Mouse (Mus musculus) olfactory bulb, adult 2 months (tissue): ENCODE measurements around the gene Pcbd2. TPM values are rescaled to one million over a fixed set of nuclear protein-coding genes. Genes with fewer than 3 reads are reported as not detected.

Experiments
- H3K27ac ChIP-seq: fragments of 200-500 bp; 2 replicates; pipeline ENCODE4 v1.5.1; 2012; ENCODE audit warnings: low read depth, low read length; ENCODE audit not compliant: insufficient read depth
- H3K4me1 ChIP-seq: fragments of 200-500 bp; 2 replicates; pipeline ENCODE4 v1.6.1; 2012; ENCODE audit warnings: low read length; ENCODE audit not compliant: control insufficient read depth, insufficient read depth
- H3K4me3 ChIP-seq: fragments of 200-500 bp; 2 replicates; pipeline ENCODE4 v1.5.1; 2012; ENCODE audit warnings: mild to moderate bottlenecking, low read depth, low read length, moderate library complexity; ENCODE audit not compliant: insufficient read depth
- CTCF ChIP-seq: fragments of 200-500 bp; IDR thresholded peaks from 2 replicates; pipeline ENCODE4 v1.5.1; 2012; ENCODE audit warnings: low read depth, mild to moderate bottlenecking, low read length, moderate library complexity; ENCODE audit not compliant: insufficient read depth
- POLR2A ChIP-seq: fragments of 200-500 bp; IDR thresholded peaks from 2 replicates; pipeline ENCODE4 v1.6.1; 2012; ENCODE audit warnings: mild to moderate bottlenecking, low read depth, low read length, moderate library complexity; ENCODE audit not compliant: insufficient read depth
- WGBS: fragments of 180-500 bp; shearing (Covaris S2); methylation state at CpG from one replicate; pipeline ENCODE4 v1.1.7; 2018; 5-methylcytosine and 5-hydroxymethylcytosine counted together
- polyA plus RNA-seq: library from polyadenylated mRNA; stranded (reverse); fragments of >200 nt; gene quantifications from 2 replicates; pipeline ENCODE4 v1.2.4, GENCODE M21; 2012; ENCODE audit warnings: low replicate concordance; ENCODE audit not compliant: missing spikeins, insufficient read depth, insufficient read length

Pcbd2 gene
- polyA plus RNA-seq, 1 experiment: not detected

- H3K4me3 ChIP-seq: no peak overlapping the region
- no peak for TF ChIP-seq POLR2A
- no peak for TF ChIP-seq CTCF
- H3K27ac ChIP-seq: no peak overlapping the region
- no peaks in the 10 kb centered on the region for H3K4me1 ChIP-seq
- WGBS: 76% methylated on average over 4 of the region's 4 CpGs
Measured at GRCm38 (mm10) chr13:55704301-55704700, 22.9 kb upstream of the Pcbd2 start.

- H3K4me1 ChIP-seq: peaks cover 14% of the 10 kb centered on the region
- no peak overlapping the region for H3K4me3 ChIP-seq
- TF ChIP-seq CTCF (no peak), POLR2A (no peak)
- 91% methylated on average over 3 of the region's 3 CpGs for WGBS
- no peak overlapping the region for H3K27ac ChIP-seq
Measured at GRCm38 (mm10) chr13:55712846-55713245, 14.3 kb upstream of the Pcbd2 start.

- TF ChIP-seq POLR2A (peak; percentile 82; the same call in 1 of the 2 replicates), CTCF (no peak)
- peak within 1 kb of the TSS; percentile 85 for H3K4me3 ChIP-seq
- peak within 1 kb of the TSS; percentile 94 for H3K27ac ChIP-seq
- under 1% methylated on average over 63 of the region's 63 CpGs for WGBS
- H3K4me1 ChIP-seq: peaks cover 16% of the 10 kb centered on the region
Measured at GRCm38 (mm10) chr13:55714501-55715166, 12.5 kb upstream of the Pcbd2 start, which contains the start of gene Txndc15. Gene Txndc15 (plus strand): TSS chr13:55714650.

DNA sequence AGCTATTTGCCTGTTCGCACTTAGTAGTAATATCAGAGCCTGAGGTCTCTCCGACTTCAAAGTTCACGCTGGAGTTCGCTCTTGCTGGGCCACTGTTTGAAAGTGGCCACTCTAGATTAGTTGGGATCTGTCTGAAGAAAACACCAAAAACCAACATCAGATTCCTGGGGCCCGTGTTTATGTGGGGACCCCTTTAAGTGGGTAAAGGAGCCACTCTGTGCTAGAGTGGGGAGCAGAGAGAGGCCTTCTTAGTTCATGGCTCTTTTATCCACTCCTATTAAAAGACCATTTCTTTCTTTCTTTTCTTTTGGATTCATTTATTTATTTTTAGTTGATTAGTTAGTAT, 12.0 kb upstream of the Pcbd2 start:
- peak overlapping the region; percentile 94 for H3K27ac ChIP-seq
- H3K4me3 ChIP-seq: peak overlapping the region; percentile 85
- WGBS: 2% methylated on average over 5 of the region's 5 CpGs
- TF ChIP-seq POLR2A (no peak), CTCF (no peak)
- peaks cover 16% of the 10 kb centered on the region for H3K4me1 ChIP-seq

DNA sequence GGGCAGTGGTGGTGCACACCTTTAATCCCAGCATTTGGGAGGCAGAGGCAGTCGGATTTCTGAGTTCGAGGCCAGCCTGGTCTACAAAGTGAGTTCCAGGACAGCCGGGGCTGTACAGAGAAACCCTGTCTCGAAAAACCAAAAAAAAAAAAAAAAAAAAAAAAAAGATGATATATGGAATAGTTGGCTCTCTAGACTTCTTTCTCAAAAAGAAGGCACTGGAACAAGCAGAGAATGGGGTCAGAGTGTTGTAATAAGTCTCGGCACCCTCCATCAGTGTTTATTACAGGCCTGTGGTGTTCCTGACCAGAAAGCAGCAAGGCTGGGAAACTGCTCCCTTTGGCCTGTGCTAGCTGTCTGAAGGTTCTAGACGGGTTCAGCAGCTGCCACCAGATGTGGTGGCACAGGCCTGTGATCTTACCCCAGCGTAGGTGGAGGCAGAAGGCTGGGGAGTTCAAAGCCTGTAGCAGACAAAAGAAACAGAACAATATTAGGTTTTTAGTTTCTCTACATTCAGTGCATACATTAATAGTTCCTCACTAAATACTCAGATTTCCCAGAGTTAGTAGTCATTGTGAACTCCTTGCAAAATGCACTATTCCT, 11.2 kb upstream of the Pcbd2 start:
- H3K4me3 ChIP-seq: no peak overlapping the region
- H3K4me1 ChIP-seq: peaks cover 16% of the 10 kb centered on the region
- no peak overlapping the region for H3K27ac ChIP-seq
- 79% methylated on average over 7 of the region's 7 CpGs for WGBS
- TF ChIP-seq POLR2A (no peak), CTCF (no peak)

GRCm38 (mm10) chr13:55721516-55721915, 5.7 kb upstream of the Pcbd2 start:
- Histone ChIP-seq H3K4me3 (no peak overlapping the region), H3K27ac (no peak overlapping the region), H3K4me1 (peaks cover 8% of the 10 kb centered on the region)
- WGBS: 57% methylated on average over 8 of the region's 8 CpGs
- no peak for TF ChIP-seq CTCF
- TF ChIP-seq POLR2A: no peak

DNA sequence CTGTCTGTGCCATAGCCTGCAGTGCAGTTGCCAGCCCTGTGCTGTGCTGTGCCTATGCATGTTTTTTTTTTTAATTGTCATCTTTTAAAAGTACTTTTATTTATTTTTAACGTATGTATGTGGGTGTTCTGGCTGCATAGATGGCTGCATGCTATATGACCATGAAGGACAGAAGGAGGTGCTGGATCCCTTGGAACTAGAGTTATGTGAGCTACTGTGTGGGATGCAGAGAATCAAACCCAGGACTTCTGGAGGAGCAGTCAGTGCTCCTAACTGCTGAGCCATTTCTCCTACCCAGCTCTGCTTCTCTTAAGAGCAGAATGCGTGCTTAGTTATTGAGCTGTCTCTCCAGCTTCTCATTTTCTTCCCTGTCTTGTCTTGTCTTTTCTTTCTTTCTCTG, 5.2 kb upstream of the Pcbd2 start:
- no peak overlapping the region for H3K27ac ChIP-seq
- TF ChIP-seq CTCF (no peak), POLR2A (no peak)

DNA sequence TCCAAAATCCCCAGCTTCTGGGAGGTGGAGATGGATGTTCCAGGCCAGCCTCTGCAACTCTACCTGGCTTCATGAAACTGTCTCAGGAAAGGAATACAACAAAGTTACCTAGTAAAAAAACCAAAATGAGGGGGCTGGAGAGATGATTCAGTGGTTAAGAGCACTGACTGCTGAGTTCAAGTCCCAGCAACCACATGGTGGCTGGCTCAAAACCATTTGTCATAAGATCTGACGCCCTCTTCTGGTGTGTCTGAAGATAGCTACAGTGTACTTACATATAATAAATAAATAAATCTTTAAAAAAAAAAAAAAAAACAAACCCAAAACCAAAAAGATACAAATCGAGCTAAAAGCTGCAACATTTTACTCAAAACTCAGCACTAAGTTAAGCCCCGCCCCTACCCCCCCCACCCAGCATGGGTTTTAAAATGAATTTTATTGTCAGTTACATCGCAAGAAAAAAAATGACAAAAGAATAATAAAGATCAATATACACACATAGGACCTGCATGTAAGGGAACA, 509 bp upstream of the Pcbd2 start:
- Histone ChIP-seq H3K4me1 (no peaks in the 10 kb centered on the region; the same call in 1 of the 2 replicates), H3K4me3 (peak overlapping the region; percentile 70), H3K27ac (peak overlapping the region; percentile 78)
- TF ChIP-seq CTCF: no peak
- 3% methylated on average over 4 of the region's 4 CpGs for WGBS

More for the DNA sequence above, 5.2 kb upstream of the Pcbd2 start:
- peaks cover 8% of the 10 kb centered on the region for H3K4me1 ChIP-seq
- WGBS: 81% methylated on average over 2 of the region's 2 CpGs
- H3K4me3 ChIP-seq: no peak overlapping the region

DNA sequence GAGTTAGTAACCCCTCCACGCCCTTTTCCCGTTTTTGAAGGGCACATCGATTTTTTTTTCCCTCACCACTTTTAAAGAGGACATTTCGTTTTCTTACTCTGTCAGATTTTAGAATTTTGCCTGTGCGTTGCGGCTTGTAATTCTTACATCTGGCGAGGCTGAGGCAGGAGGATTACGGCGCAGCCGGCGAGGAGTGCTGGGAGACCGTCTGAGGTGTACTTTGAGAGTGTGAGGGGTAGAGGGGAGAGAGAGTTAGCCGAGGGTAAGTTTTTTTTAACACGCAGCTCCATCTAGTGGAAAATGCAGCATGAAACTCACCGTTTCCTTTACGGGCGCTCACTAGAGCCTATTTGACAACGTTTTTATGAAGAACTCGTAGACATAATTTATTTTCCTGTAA, 671 bp downstream of the Pcbd2 start:
- Histone ChIP-seq H3K27ac (peak overlapping the region; percentile 78), H3K4me3 (peak overlapping the region; percentile 70), H3K4me1 (no peaks in the 10 kb centered on the region; the same call in 1 of the 2 replicates)
- WGBS: 2% methylated on average over 19 of the region's 19 CpGs
- TF ChIP-seq CTCF (0 out of 2 replicates have a peak, but pooled peaks have one; percentile 10), POLR2A (no peak)
